Mouse (Mus musculus) hindbrain, postnatal 0 days (tissue): ENCODE data around the gene Mybph. TPM values are rescaled to one million over a fixed set of nuclear protein-coding genes. Genes with fewer than 3 reads are reported as not detected.

ENCODE experiments used
- ATAC-seq: fragments of 200-750 bp; cut with Nextera tagmentation; 2 replicates; pipeline ENCODE4 v1.8.0; 2017; ENCODE audit warnings: mild to moderate bottlenecking, moderate TSS enrichment, moderate library complexity
- DNase-seq: peaks from one replicate; pipeline ENCODE4 v3.0.0-alpha.2; 2015; ENCODE audit warnings: low spot score
- H3K27ac ChIP-seq: fragments of 300-500 bp; sonication (generic); 2 replicates; pipeline ENCODE4 v1.5.1; 2014; ENCODE audit warnings: mild to moderate bottlenecking
- H3K27me3 ChIP-seq: fragments of 300-500 bp; sonication (generic); 2 replicates; pipeline ENCODE4 v1.6.1; 2014; ENCODE audit warnings: low read length, mixed read lengths; ENCODE audit not compliant: insufficient read depth
- H3K36me3 ChIP-seq: fragments of 300-500 bp; sonication (generic); 2 replicates; pipeline ENCODE4 v1.6.1; 2014; ENCODE audit warnings: low read length, mixed read lengths; ENCODE audit not compliant: insufficient read depth
- H3K4me1 ChIP-seq: fragments of 300-500 bp; sonication (generic); 2 replicates; pipeline ENCODE4 v1.6.1; 2014; ENCODE audit warnings: antibody characterized with exemption, low read length, mixed read lengths; ENCODE audit not compliant: insufficient read depth
- H3K4me2 ChIP-seq: fragments of 300-500 bp; sonication (generic); 2 replicates; pipeline ENCODE4 v1.6.1; 2014; ENCODE audit warnings: low read depth, mild to moderate bottlenecking, low read length, moderate library complexity, mixed read lengths
- H3K4me3 ChIP-seq: fragments of 300-500 bp; sonication (generic); 2 replicates; pipeline ENCODE4 v1.5.1; 2014; ENCODE audit warnings: low read length
- H3K9ac ChIP-seq: fragments of 300-500 bp; sonication (generic); replicated peaks from 2 replicates; pipeline ENCODE4 v1.6.1; 2014; ENCODE audit warnings: mild to moderate bottlenecking, low read length, moderate library complexity, mixed read lengths
- H3K9me3 ChIP-seq: fragments of 300-500 bp; sonication (generic); 2 replicates; pipeline ENCODE4 v1.6.1; 2016; ENCODE audit warnings: low read length, mixed read lengths
- CTCF ChIP-seq: IDR thresholded peaks from 2 replicates; pipeline ENCODE4 v1.5.1; 2016; ENCODE audit warnings: antibody characterized with exemption, control low read depth, low read depth
- WGBS: fragments of 180-500 bp; shearing (Covaris S2); extraction: QIAGEN DNeasy Blood & Tissue Kit; methylation state at CpG from one replicate; pipeline ENCODE4 v1.1.7; 2014; 5-methylcytosine and 5-hydroxymethylcytosine counted together
- polyA plus RNA-seq: library from polyadenylated mRNA; unstranded; fragments of >200 nt; fragmentation: Nextera tagmentation; extraction: Ambion mirVana; gene quantifications from 2 replicates; pipeline ENCODE4 v1.2.1, GENCODE M21; 2015
- total RNA-seq: library from RNA; depleted of rRNA; stranded (reverse); fragments of >200 nt; gene quantifications from 2 replicates; pipeline ENCODE4 v1.2.3, GENCODE M21; 2014

Mybph gene
- total and polyA plus RNA-seq, 2 experiments from 2014 or later: 0.08 TPM; not detected in 1

DNA sequence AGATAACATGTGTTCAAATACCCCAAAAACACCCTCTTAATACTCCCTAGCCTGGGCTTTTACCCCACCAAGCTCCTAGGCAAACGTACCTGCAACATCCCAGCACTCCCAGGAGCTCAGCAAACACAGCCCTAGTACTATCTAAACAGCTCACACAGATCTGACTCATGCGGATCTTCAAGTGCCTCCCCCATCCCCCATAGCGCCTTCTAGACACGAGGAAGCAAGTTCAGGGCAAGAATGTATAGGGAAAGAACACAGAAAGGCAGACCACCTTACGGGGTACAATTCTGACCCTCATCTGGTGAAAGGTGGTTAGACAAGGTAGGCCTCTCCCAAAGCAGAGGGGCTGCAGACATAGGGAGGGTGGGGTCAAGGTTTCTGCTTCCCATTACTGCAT is 12.8 kb downstream of the Mybph start:
- ATAC-seq: no peak
- TF ChIP-seq CTCF: no peak
- Histone ChIP-seq H3K27me3 (no peaks in the 10 kb centered on the region), H3K4me1 (peaks cover 6% of the 10 kb centered on the region; the same call in 1 of the 2 replicates), H3K4me2 (no peak overlapping the region), H3K9me3 (no peaks in the 10 kb centered on the region), H3K36me3 (0 out of 2 replicates have a peak, but pooled peaks cover 5% of the 10 kb centered on the region), H3K27ac (no peak overlapping the region), H3K9ac (no peak overlapping the region), H3K4me3 (no peak overlapping the region)
- 59% methylated on average over 5 of the region's 5 CpGs for WGBS
- DNase-seq: no peak

DNA sequence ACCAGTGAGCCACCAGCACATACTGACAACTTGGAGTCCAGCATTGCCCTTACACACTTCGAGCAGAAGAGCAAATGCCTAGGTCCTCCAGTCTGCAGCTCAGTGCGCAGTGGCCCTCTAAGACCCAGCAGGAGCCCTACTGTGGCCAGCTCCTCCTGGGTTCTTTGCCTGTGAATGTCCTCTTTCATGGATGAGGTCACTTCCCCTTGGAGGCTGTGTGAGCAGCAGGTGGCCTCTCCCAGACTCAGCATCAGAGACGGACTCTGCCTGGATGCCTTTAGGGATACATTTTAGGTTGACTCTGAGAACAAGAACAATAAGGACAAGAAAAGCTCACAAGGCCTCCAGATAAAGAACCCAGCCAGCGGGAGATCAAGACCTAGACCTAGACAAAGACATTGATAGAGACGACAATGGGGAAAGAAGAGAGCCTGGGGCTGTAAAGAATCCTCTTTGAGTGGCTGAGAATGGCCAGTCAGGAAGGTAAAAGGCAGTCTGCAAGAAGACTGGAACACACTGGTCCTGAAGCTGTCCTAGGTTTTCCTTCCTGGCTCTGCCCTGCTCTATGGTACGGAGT is 17.0 kb downstream of the Mybph start:
- DNase-seq (no peak), ATAC-seq (no peak)
- Histone ChIP-seq H3K27me3 (no peaks in the 10 kb centered on the region), H3K36me3 (no peaks in the 10 kb centered on the region), H3K4me3 (no peak overlapping the region), H3K9ac (no peak overlapping the region), H3K9me3 (no peaks in the 10 kb centered on the region), H3K27ac (no peak overlapping the region), H3K4me1 (peaks cover 6% of the 10 kb centered on the region), H3K4me2 (no peak overlapping the region)
- no peak for TF ChIP-seq CTCF
- WGBS: 52% methylated on average over 6 of the region's 6 CpGs

DNA sequence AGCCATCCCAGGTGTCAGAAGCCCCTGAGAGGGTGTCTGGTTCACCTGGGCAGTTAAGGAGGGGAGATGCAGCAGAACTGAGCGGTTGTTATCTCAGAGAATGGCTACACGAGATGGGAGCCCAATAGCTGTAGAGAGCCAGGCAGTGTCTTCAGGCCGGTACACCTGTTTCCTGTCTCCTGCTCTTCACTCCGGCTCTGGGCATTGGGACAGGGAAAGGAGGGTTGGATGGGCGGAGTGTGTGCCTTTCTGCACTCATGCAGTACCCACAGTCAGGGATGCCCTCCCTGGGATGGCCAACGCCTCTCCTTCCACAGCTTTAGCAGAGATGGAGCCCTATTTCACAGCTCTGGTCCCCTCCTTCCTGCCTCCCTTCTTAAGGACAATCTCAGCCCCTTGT is 17.8 kb downstream of the Mybph start:
- Histone ChIP-seq H3K4me1 (peaks cover 6% of the 10 kb centered on the region), H3K4me2 (no peak overlapping the region), H3K27me3 (no peaks in the 10 kb centered on the region), H3K9ac (no peak overlapping the region), H3K27ac (no peak overlapping the region), H3K9me3 (no peaks in the 10 kb centered on the region), H3K4me3 (no peak overlapping the region), H3K36me3 (no peaks in the 10 kb centered on the region)
- DNase-seq (no peak), ATAC-seq (no peak)
- TF ChIP-seq CTCF: no peak
- 71% methylated on average over 6 of the region's 6 CpGs for WGBS

DNA sequence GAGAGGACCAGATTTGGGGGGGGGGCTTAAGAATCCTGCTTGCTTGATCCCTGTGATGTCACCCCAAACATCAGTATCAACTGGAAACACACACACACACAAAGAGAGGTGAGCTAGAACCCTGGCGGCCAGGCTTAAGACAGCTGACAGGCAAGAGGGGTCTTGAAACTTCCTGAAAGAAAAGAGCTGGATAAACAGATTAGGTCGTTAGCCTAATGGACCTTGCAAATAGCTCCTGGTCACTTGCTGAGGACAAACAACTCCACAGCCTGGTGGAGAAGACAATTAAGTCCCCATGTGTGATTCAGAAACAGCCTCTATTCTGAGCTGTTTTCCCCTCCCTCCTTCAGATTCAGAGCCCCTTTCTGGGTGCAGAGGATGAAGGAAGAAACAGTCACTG is 18.4 kb downstream of the Mybph start:
- no peak overlapping the region for H3K4me3 ChIP-seq
- H3K27ac ChIP-seq: no peak overlapping the region
- TF ChIP-seq CTCF: no peak
- no peak overlapping the region for H3K9ac ChIP-seq
- WGBS: 28% methylated on average over 2 of the region's 2 CpGs
- DNase-seq: no peak
- H3K27me3 ChIP-seq: no peaks in the 10 kb centered on the region
- H3K4me1 ChIP-seq: peaks cover 6% of the 10 kb centered on the region
- no peaks in the 10 kb centered on the region for H3K36me3 ChIP-seq
- no peak for ATAC-seq
- no peaks in the 10 kb centered on the region for H3K9me3 ChIP-seq
- no peak overlapping the region for H3K4me2 ChIP-seq

DNA sequence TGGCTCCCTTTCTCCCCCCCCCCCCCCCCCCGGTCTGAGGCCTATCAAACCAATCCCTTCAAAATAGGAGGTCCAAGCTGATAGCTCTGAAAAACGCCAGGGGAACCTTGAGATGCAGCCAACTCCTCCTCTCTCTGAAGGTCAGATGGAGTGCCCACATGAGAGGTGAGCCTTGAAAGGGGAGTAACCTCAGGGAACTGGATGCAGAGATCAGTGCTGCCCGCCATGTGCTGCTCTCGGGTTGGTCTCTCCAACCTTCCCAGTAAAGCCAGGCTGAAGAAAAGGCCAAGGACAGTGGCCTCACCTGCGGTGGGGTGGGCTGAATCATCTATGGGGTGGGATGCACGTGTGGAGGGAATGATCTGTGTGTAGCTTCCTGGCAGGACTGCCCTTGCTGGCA is 19.1 kb downstream of the Mybph start:
- Histone ChIP-seq H3K9ac (no peak overlapping the region), H3K9me3 (no peaks in the 10 kb centered on the region), H3K4me2 (no peak overlapping the region), H3K27ac (no peak overlapping the region), H3K4me3 (no peak overlapping the region), H3K4me1 (peaks cover 6% of the 10 kb centered on the region), H3K36me3 (no peaks in the 10 kb centered on the region), H3K27me3 (no peaks in the 10 kb centered on the region)
- no peak for ATAC-seq
- WGBS: 68% methylated on average over 6 of the region's 6 CpGs
- DNase-seq: no peak
- TF ChIP-seq CTCF: no peak

DNA sequence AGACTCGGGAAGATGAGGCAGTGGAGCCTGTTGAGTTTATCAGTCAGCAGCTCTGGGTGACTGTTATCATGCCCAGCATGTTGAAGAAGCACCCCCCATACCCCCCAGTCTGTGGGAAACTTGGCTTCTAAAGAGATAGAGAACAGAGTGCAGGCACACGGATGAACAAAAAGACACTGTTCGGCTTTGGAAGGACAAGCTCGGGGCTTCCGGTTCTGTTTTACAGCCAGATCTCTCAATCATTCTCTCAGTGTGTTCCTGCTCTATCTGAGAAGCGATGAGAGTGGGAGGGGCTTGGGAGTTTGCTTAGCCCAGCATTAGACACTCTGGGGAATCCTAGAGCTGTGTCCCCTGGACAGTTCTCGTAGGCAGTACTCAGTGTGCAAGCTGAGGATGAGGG is 20.2 kb downstream of the Mybph start:
- TF ChIP-seq CTCF: no peak
- Histone ChIP-seq H3K9me3 (no peaks in the 10 kb centered on the region), H3K27me3 (no peaks in the 10 kb centered on the region), H3K4me2 (no peak overlapping the region), H3K4me3 (no peak overlapping the region), H3K27ac (peak overlapping the region; percentile 58; the same call in 1 of the 2 replicates), H3K9ac (no peak overlapping the region), H3K36me3 (no peaks in the 10 kb centered on the region), H3K4me1 (peaks cover 6% of the 10 kb centered on the region)
- DNase-seq (peak; percentile 43), ATAC-seq (peak; percentile 63)
- WGBS: 62% methylated on average over 7 of the region's 7 CpGs

DNA sequence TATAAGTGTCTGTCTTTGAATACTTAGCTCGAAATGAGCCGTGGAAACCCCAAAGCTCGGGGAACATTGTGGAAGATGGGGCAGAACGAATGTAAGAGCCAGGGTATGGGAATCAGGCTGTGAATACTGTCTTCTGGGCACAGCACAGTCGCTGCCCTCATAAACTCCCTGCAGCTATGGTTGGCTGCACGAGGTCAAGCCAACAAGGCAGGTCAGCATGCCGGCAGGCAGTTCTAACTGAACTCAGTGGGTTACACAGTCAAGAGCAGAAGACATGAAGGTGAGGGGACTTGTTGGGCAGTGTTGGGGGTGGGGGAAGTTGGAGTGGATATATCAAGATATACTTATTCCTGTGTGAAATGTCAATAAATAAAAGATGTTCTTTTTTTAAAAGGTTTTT is 21.8 kb downstream of the Mybph start:
- TF ChIP-seq CTCF: no peak
- no peak overlapping the region for H3K27ac ChIP-seq
- no peaks in the 10 kb centered on the region for H3K9me3 ChIP-seq
- DNase-seq: no peak
- no peaks in the 10 kb centered on the region for H3K36me3 ChIP-seq
- H3K27me3 ChIP-seq: no peaks in the 10 kb centered on the region
- WGBS: 47% methylated on average over 7 of the region's 7 CpGs
- H3K4me1 ChIP-seq: peaks cover 4% of the 10 kb centered on the region
- H3K9ac ChIP-seq: no peak overlapping the region
- no peak overlapping the region for H3K4me2 ChIP-seq
- no peak for ATAC-seq
- no peak overlapping the region for H3K4me3 ChIP-seq
